ENCODE assay signal across 8 mouse cellular contexts in genomic region chr1:55027966-55028365, GRCm38 (mm10). TPM values are rescaled to one million over a fixed set of nuclear protein-coding genes. Genes with fewer than 3 reads are reported as not detected.
DNase-seq lines count a peak whose midpoint lies in the region; ATAC-seq and TF ChIP-seq lines count a peak whose summit lies in the region.

No protein-coding gene starts in this region.

- H3K79me2 ChIP-seq in myocyte (ENCODE audit: control insufficient read depth, insufficient read depth), result peaks cover 42% of the 10 kb centered on the region

- H3K4me1 ChIP-seq in kidney, postnatal 0 days (replicated peaks; ENCODE audit: insufficient read depth, low read length), result no peaks in the 10 kb centered on the region
- H3K4me1 ChIP-seq in embryonic facial prominence, embryonic 13.5 days, result peaks cover 6% of the 10 kb centered on the region
- H3K4me1 ChIP-seq in intestine, embryonic 14.5 days (replicated peaks; ENCODE audit: control insufficient read depth, insufficient read depth, low read length), result peaks cover 6% of the 10 kb centered on the region; the same call in 1 of the 2 replicates

- TF ChIP-seq POLR2A in myocyte (IDR thresholded peaks at IDR 0.05; ENCODE audit: insufficient read length, low read depth), result no peak

- peak overlapping the region; percentile 97; the same call in 1 of the 2 replicates for H3K27ac ChIP-seq in kidney, postnatal 0 days
- no peak overlapping the region for H3K27ac ChIP-seq in embryonic facial prominence, embryonic 13.5 days
- H3K27ac ChIP-seq in intestine, embryonic 14.5 days (ENCODE audit: low read depth), result no peak overlapping the region

- peak overlapping the region; percentile 75; the same call in 1 of the 2 replicates for H3K4me2 ChIP-seq in kidney, postnatal 0 days (ENCODE audit: low read length)
- peak overlapping the region; percentile 60 for H3K4me2 ChIP-seq in embryonic facial prominence, embryonic 13.5 days
- H3K4me2 ChIP-seq in intestine, embryonic 14.5 days (ENCODE audit: low read length), result peak overlapping the region; percentile 54
- peak overlapping the region; percentile 63 for H3K4me2 ChIP-seq in myocyte (ENCODE audit: low read depth)

- H3ac ChIP-seq in myocyte (ENCODE audit: control insufficient read depth, insufficient read length), result no peak overlapping the region

- H3K27me3 ChIP-seq in kidney, postnatal 0 days (ENCODE audit: insufficient read depth, low read length), result no peaks in the 10 kb centered on the region
- H3K27me3 ChIP-seq in embryonic facial prominence, embryonic 13.5 days, result no peaks in the 10 kb centered on the region
- H3K27me3 ChIP-seq in intestine, embryonic 14.5 days (replicated peaks; ENCODE audit: control insufficient read depth, insufficient read depth, low read length), result no peaks in the 10 kb centered on the region
- no peaks in the 10 kb centered on the region for H3K27me3 ChIP-seq in myocyte (ENCODE audit: control insufficient read depth, insufficient read depth, insufficient read length)

- H3K4me3 ChIP-seq in kidney, postnatal 0 days (replicated peaks; ENCODE audit: low read depth, low read length), result peak overlapping the region; percentile 99; the same call in 1 of the 2 replicates
- H3K4me3 ChIP-seq in embryonic facial prominence, embryonic 13.5 days, result peak overlapping the region; percentile 95
- peak overlapping the region; percentile 100 for H3K4me3 ChIP-seq in intestine, embryonic 14.5 days (ENCODE audit: low read depth, low read length)
- peak overlapping the region; percentile 97 for H3K4me3 ChIP-seq in myocyte

- no peak for TF ChIP-seq CTCF in kidney, postnatal 0 days (IDR thresholded peaks at IDR 0.05; ENCODE audit: low read depth)

- WGBS in kidney, postnatal 0 days, result 89% methylated on average over 1 of the region's 1 CpGs
- WGBS in embryonic facial prominence, embryonic 13.5 days, result 74% methylated on average over 1 of the region's 1 CpGs
- 90% methylated on average over 1 of the region's 1 CpGs for WGBS in intestine, embryonic 14.5 days

- no peaks in the 10 kb centered on the region for H3K36me3 ChIP-seq in kidney, postnatal 0 days (ENCODE audit: insufficient read depth, low read length)
- H3K36me3 ChIP-seq in embryonic facial prominence, embryonic 13.5 days, result no peaks in the 10 kb centered on the region
- H3K36me3 ChIP-seq in intestine, embryonic 14.5 days (ENCODE audit: control insufficient read depth, insufficient read depth, low read length), result peaks cover 10% of the 10 kb centered on the region; the same call in 1 of the 2 replicates
- H3K36me3 ChIP-seq in myocyte (ENCODE audit: control insufficient read depth, insufficient read depth), result no peaks in the 10 kb centered on the region

- ATAC-seq in kidney, postnatal 0 days (replicated peaks; ENCODE audit: low FRiP score, low read depth), result no peak
- no peak for ATAC-seq in embryonic facial prominence, embryonic 13.5 days (ENCODE audit: insufficient number of reproducible peaks, insufficient read depth, low FRiP score, low TSS enrichment, low read depth)
- ATAC-seq in intestine, embryonic 14.5 days (replicated peaks; ENCODE audit: low FRiP score, low TSS enrichment, low read depth), result no peak
- ATAC-seq in cerebellum, adult (ENCODE audit: insufficient number of reproducible peaks, low FRiP score, low TSS enrichment), result no peak

- no peaks in the 10 kb centered on the region for H3K9me3 ChIP-seq in kidney, postnatal 0 days (replicated peaks; ENCODE audit: low read length)
- no peaks in the 10 kb centered on the region for H3K9me3 ChIP-seq in embryonic facial prominence, embryonic 13.5 days
- no peaks in the 10 kb centered on the region for H3K9me3 ChIP-seq in intestine, embryonic 14.5 days (ENCODE audit: control insufficient read depth, low read length)

- H3K9ac ChIP-seq in kidney, postnatal 0 days (ENCODE audit: low read depth, low read length), result 0 out of 2 replicates have a peak overlapping the region, but pooled peaks have one; percentile 99
- no peak overlapping the region for H3K9ac ChIP-seq in embryonic facial prominence, embryonic 13.5 days
- no peak overlapping the region for H3K9ac ChIP-seq in intestine, embryonic 14.5 days (ENCODE audit: low read length)

- no peak for DNase-seq in kidney, postnatal 0 days (ENCODE audit: low spot score)
- no peak for DNase-seq in kidney, postnatal 25 days
- DNase-seq in intestine, embryonic 14.5 days (ENCODE audit: low spot score), result no peak
- no peak for DNase-seq in urinary bladder, postnatal 4 days (ENCODE audit: low spot score in 2 of 2)
- DNase-seq in gastrocnemius, adult 18-20 months (ENCODE audit: low spot score), result no peak

TF ChIP-seq in myocyte, 11 proteins besides CTCF, POLR2A, EP300 and RAD21:
- TF ChIP-seq SRF (IDR thresholded peaks at IDR 0.05; ENCODE audit: control insufficient read depth, insufficient read length, low read depth), result no peak
- TF ChIP-seq TCF3 (IDR thresholded peaks at IDR 0.05; ENCODE audit: insufficient read length, low read depth), result no peak
- no peak for TF ChIP-seq POLR2AphosphoS2 (IDR thresholded peaks at IDR 0.05; ENCODE audit: insufficient read length, low read depth)
- no peak for TF ChIP-seq MAX (IDR thresholded peaks at IDR 0.05; ENCODE audit: low read depth)
- TF ChIP-seq E2F4 (IDR thresholded peaks at IDR 0.05; ENCODE audit: insufficient read depth), result no peak
- TF ChIP-seq USF1 (IDR thresholded peaks at IDR 0.05; ENCODE audit: low read depth), result no peak
- TF ChIP-seq REST (IDR thresholded peaks at IDR 0.05; ENCODE audit: insufficient read depth, insufficient read length), result no peak
- TF ChIP-seq MYOD1 (IDR thresholded peaks at IDR 0.05; ENCODE audit: control insufficient read depth in 1 of 3, insufficient read length in 2 of 3, low read depth in 2 of 3), result no peak
- no peak for TF ChIP-seq TCF12 (IDR thresholded peaks at IDR 0.05; ENCODE audit: insufficient read depth, poor library complexity, severe bottlenecking)
- no peak for TF ChIP-seq MYOG (IDR thresholded peaks at IDR 0.05; ENCODE audit: control insufficient read depth in 1 of 3, insufficient read depth in 1 of 3, insufficient read length in 2 of 3, low read depth in 2 of 3)
TF ChIP-seq in myocyte: peak in this region for 0.

RNA-seq across cellular contexts. Expression of gene Sf3b1, which starts 0.7 kb away (rescaled TPM):
- polyA plus RNA-seq in kidney, postnatal 0 days (2015; fragmentation: Nextera tagmentation; extraction: Ambion mirVana), result 271 and 294 TPM in 2 replicates
- 339 and 381 TPM in 2 replicates for polyA plus RNA-seq in embryonic facial prominence, embryonic 13.5 days (2015; fragmentation: Nextera tagmentation; extraction: Ambion mirVana)
- 293 and 313 TPM in 2 replicates for polyA plus RNA-seq in intestine, embryonic 14.5 days (2014; fragmentation: Nextera tagmentation; extraction: Ambion mirVana)
- polyA plus RNA-seq in myocyte (2012; fragmentation: generic; extraction: Trizol), result 31.8 TPM
- 10 to 100 TPM; 43.8 to 45.8 TPM for total RNA-seq in gastrocnemius, adult 18-20 months (2021)

RNA-seq across cellular contexts. Expression of gene Coq10b, which starts 24.6 kb away (rescaled TPM):
- 23.9 and 25.5 TPM in 2 replicates for polyA plus RNA-seq in kidney, postnatal 0 days (2015; fragmentation: Nextera tagmentation; extraction: Ambion mirVana)
- polyA plus RNA-seq in embryonic facial prominence, embryonic 13.5 days (2015; fragmentation: Nextera tagmentation; extraction: Ambion mirVana), result 18.2 and 19.1 TPM in 2 replicates
- polyA plus RNA-seq in intestine, embryonic 14.5 days (2014; fragmentation: Nextera tagmentation; extraction: Ambion mirVana), result 16.2 and 19.8 TPM in 2 replicates
- polyA plus RNA-seq in myocyte (2012; fragmentation: generic; extraction: Trizol), result 18.5 TPM
- total RNA-seq in gastrocnemius, adult 18-20 months (2021), result 10 to 100 TPM; 21.4 to 21.9 TPM

RNA-seq across cellular contexts. Expression of gene Hspe1, which starts 60.0 kb away (rescaled TPM):
- 528 and 576 TPM in 2 replicates for polyA plus RNA-seq in kidney, postnatal 0 days (2015; fragmentation: Nextera tagmentation; extraction: Ambion mirVana)
- polyA plus RNA-seq in embryonic facial prominence, embryonic 13.5 days (2015; fragmentation: Nextera tagmentation; extraction: Ambion mirVana), result 407 and 434 TPM in 2 replicates
- 605 and 740 TPM in 2 replicates for polyA plus RNA-seq in intestine, embryonic 14.5 days (2014; fragmentation: Nextera tagmentation; extraction: Ambion mirVana)
- 436 TPM for polyA plus RNA-seq in myocyte (2012; fragmentation: generic; extraction: Trizol)
- 10 to 100 TPM; 83.9 to 93.0 TPM for total RNA-seq in gastrocnemius, adult 18-20 months (2021)
